Mouse (Mus musculus): ENCODE measurements around the gene Pla2g4e. TPM values are rescaled to one million over a fixed set of nuclear protein-coding genes. Genes with fewer than 3 reads are reported as not detected.

The Pla2g4e gene
- polyA plus RNA-seq (2014; fragmentation: Nextera tagmentation; extraction: Ambion mirVana): 0.05 and 0.12 TPM in 2 replicates

DNA sequence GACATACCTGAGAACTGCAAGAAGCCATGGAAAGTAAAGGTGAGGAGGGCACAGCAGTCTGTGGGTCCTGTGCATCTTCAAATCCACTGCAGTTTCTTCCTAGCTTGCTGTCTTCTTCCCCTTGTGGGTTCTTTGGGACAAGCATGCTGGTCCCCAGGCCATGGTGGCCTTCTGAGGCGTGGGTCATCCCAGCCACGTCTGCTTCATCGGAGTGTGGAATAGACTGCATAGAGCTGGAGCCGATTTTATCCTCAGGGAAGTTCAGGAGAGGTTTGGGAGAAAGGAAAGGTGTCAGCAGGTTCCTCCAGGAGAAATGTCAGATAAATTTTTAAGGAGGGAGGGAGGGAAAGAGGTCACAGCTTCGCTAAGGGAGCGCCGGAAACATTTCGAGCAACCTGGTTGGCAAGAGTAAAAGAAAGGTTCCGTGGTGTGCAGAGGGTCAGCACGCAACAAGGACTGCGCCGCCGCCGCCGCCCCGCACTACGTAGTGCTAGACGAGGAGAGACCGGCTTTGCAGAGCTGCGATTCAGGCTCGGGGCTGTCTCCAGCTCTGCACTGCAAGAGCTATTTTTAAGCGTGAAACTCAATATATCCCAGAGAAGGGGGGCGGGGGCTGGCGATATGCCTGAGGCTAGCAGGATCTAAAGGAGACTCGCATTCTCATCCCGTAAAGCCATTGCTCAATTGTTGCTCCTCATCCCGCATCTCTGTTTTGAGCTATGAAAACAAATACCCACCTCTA is at the start of gene Pla2g4e:
TSS of gene Pla2g4e (minus strand) at position 657 of the 742 bp plus-strand sequence.
- peak within 1 kb of the TSS; percentile 52 for H3K9ac ChIP-seq (ENCODE audit: low read length)
- H3K4me2 ChIP-seq (ENCODE audit: low read depth): peak within 1 kb of the TSS; percentile 68
- H3K4me3 ChIP-seq (ENCODE audit: low read depth, low read length): peak within 1 kb of the TSS; percentile 34
- ATAC-seq (ENCODE audit: insufficient read depth, low FRiP score, low TSS enrichment): no peak
- H3K36me3 ChIP-seq (ENCODE audit: control insufficient read depth, insufficient read depth, low read length): no peaks in the 10 kb centered on the region
- 4% methylated on average over 27 of the region's 27 CpGs for WGBS
- H3K4me1 ChIP-seq (ENCODE audit: control insufficient read depth, insufficient read depth, low read length): no peaks in the 10 kb centered on the region
- peak; percentile 35 for DNase-seq (ENCODE audit: low spot score)
- 0 out of 2 replicates have a peak, but pooled peaks cover 5% of the 10 kb centered on the region for H3K27me3 ChIP-seq (ENCODE audit: control insufficient read depth, insufficient read depth, low read length)
- no peaks in the 10 kb centered on the region for H3K9me3 ChIP-seq (ENCODE audit: control insufficient read depth, low read length)
- no peak within 1 kb of the TSS for H3K27ac ChIP-seq (ENCODE audit: low read depth, low read length)

GRCm38 (mm10) chr2:120291471-120292078 is 46.4 kb upstream of the Pla2g4e start:
- no peaks in the 10 kb centered on the region for H3K4me1 ChIP-seq (ENCODE audit: control insufficient read depth, insufficient read depth, low read length)
- H3K9me3 ChIP-seq (ENCODE audit: control insufficient read depth, low read length): no peaks in the 10 kb centered on the region
- ATAC-seq (ENCODE audit: insufficient read depth, low FRiP score, low TSS enrichment): no peak
- H3K36me3 ChIP-seq (ENCODE audit: control insufficient read depth, insufficient read depth, low read length): no peaks in the 10 kb centered on the region
- H3K9ac ChIP-seq (ENCODE audit: low read length): no peak overlapping the region
- DNase-seq (ENCODE audit: low spot score): no peak
- H3K4me3 ChIP-seq (ENCODE audit: low read depth, low read length): no peak overlapping the region
- no peak overlapping the region for H3K4me2 ChIP-seq (ENCODE audit: low read depth)
- H3K27ac ChIP-seq (ENCODE audit: low read depth, low read length): no peak overlapping the region
- WGBS: 86% methylated on average over 8 of the region's 9 CpGs
- no peaks in the 10 kb centered on the region for H3K27me3 ChIP-seq (ENCODE audit: control insufficient read depth, insufficient read depth, low read length)

DNA sequence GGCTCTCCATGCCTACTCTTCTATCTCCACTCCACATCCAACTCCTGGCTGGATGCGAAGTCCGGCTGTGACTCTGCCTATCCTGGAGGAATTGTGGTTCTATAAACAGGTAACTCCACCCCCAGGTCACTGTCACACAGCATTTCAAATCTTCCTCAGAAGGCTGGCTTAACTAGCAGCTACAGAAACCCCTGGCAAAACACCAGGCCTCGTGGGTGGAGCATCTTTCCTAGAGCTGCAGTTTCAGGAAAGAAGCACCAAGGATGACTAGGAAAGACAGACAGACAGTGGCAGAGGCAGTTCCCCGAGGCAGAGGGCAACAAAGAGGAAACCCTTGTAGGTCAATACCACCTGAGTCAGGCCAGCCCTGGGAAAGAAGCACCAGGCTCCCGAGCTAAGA is 43.9 kb upstream of the Pla2g4e start, which contains the start of gene Pla2g4d:
TSS of gene Pla2g4d (minus strand) at position 203 of the 400 bp plus-strand sequence.
- H3K27ac ChIP-seq (ENCODE audit: low read depth, low read length): no peak within 1 kb of the TSS
- H3K9me3 ChIP-seq (ENCODE audit: control insufficient read depth, low read length): no peaks in the 10 kb centered on the region
- H3K36me3 ChIP-seq (ENCODE audit: control insufficient read depth, insufficient read depth, low read length): no peaks in the 10 kb centered on the region
- H3K4me1 ChIP-seq (ENCODE audit: control insufficient read depth, insufficient read depth, low read length): no peaks in the 10 kb centered on the region
- DNase-seq (ENCODE audit: low spot score) (no peak), ATAC-seq (ENCODE audit: insufficient read depth, low FRiP score, low TSS enrichment) (no peak)
- WGBS: 69% methylated on average over 5 of the region's 5 CpGs
- H3K4me3 ChIP-seq (ENCODE audit: low read depth, low read length): no peak within 1 kb of the TSS
- H3K4me2 ChIP-seq (ENCODE audit: low read depth): no peak within 1 kb of the TSS
- no peak within 1 kb of the TSS for H3K9ac ChIP-seq (ENCODE audit: low read length)
- no peaks in the 10 kb centered on the region for H3K27me3 ChIP-seq (ENCODE audit: control insufficient read depth, insufficient read depth, low read length)

DNA sequence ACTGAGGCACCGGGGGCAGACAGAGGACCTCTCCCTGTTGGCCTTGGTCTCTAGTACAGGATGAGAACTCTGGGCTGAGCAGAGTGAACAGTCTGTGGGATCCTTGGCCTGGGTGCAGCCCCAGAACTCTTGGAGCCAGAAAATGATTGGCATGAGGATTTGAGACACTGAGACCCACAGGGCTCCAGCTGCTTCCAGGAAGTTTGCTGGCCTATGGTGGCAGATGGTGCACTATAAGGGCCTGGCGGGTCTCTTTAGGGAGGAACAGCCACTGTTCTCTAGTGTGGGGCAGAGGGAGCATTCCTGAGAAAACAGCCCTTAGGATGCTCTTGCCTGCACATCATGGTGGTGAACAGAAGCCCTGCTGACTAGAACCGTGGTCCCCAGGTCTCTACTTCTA is 43.3 kb upstream of the Pla2g4e start:
- Histone ChIP-seq H3K9me3 (ENCODE audit: control insufficient read depth, low read length) (no peaks in the 10 kb centered on the region), H3K9ac (ENCODE audit: low read length) (no peak overlapping the region), H3K27me3 (ENCODE audit: control insufficient read depth, insufficient read depth, low read length) (no peaks in the 10 kb centered on the region), H3K27ac (ENCODE audit: low read depth, low read length) (no peak overlapping the region), H3K4me2 (ENCODE audit: low read depth) (no peak overlapping the region), H3K4me3 (ENCODE audit: low read depth, low read length) (no peak overlapping the region), H3K36me3 (ENCODE audit: control insufficient read depth, insufficient read depth, low read length) (no peaks in the 10 kb centered on the region), H3K4me1 (ENCODE audit: control insufficient read depth, insufficient read depth, low read length) (no peaks in the 10 kb centered on the region)
- DNase-seq (ENCODE audit: low spot score) (no peak), ATAC-seq (ENCODE audit: insufficient read depth, low FRiP score, low TSS enrichment) (no peak)
- WGBS: 84% methylated on average over 3 of the region's 3 CpGs

- H3K27me3 ChIP-seq (ENCODE audit: control insufficient read depth, insufficient read depth, low read length): no peaks in the 10 kb centered on the region
- no peaks in the 10 kb centered on the region for H3K36me3 ChIP-seq (ENCODE audit: control insufficient read depth, insufficient read depth, low read length)
- H3K4me3 ChIP-seq (ENCODE audit: low read depth, low read length): no peak overlapping the region
- no peaks in the 10 kb centered on the region for H3K4me1 ChIP-seq (ENCODE audit: control insufficient read depth, insufficient read depth, low read length)
- no peak overlapping the region for H3K4me2 ChIP-seq (ENCODE audit: low read depth)
- H3K9ac ChIP-seq (ENCODE audit: low read length): no peak overlapping the region
- ATAC-seq (ENCODE audit: insufficient read depth, low FRiP score, low TSS enrichment) (no peak), DNase-seq (ENCODE audit: low spot score) (no peak)
- no peak overlapping the region for H3K27ac ChIP-seq (ENCODE audit: low read depth, low read length)
- WGBS: 74% methylated on average over 4 of the region's 4 CpGs
- no peaks in the 10 kb centered on the region for H3K9me3 ChIP-seq (ENCODE audit: control insufficient read depth, low read length)
These were observed 40.5 kb upstream of the Pla2g4e start for GRCm38 (mm10) chr2:120285639-120286038.

- no peaks in the 10 kb centered on the region for H3K27me3 ChIP-seq (ENCODE audit: control insufficient read depth, insufficient read depth, low read length)
- no peak overlapping the region for H3K27ac ChIP-seq (ENCODE audit: low read depth, low read length)
- H3K9ac ChIP-seq (ENCODE audit: low read length): no peak overlapping the region
- ATAC-seq (ENCODE audit: insufficient read depth, low FRiP score, low TSS enrichment): no peak
- H3K9me3 ChIP-seq (ENCODE audit: control insufficient read depth, low read length): no peaks in the 10 kb centered on the region
- H3K4me1 ChIP-seq (ENCODE audit: control insufficient read depth, insufficient read depth, low read length): no peaks in the 10 kb centered on the region
- H3K4me2 ChIP-seq (ENCODE audit: low read depth): no peak overlapping the region
- no peak for DNase-seq (ENCODE audit: low spot score)
- no peaks in the 10 kb centered on the region for H3K36me3 ChIP-seq (ENCODE audit: control insufficient read depth, insufficient read depth, low read length)
- no peak overlapping the region for H3K4me3 ChIP-seq (ENCODE audit: low read depth, low read length)
These were observed 39.6 kb upstream of the Pla2g4e start for GRCm38 (mm10) chr2:120284705-120285104.

- Histone ChIP-seq H3K36me3 (ENCODE audit: control insufficient read depth, insufficient read depth, low read length) (no peaks in the 10 kb centered on the region), H3K9ac (ENCODE audit: low read length) (no peak overlapping the region), H3K27me3 (ENCODE audit: control insufficient read depth, insufficient read depth, low read length) (no peaks in the 10 kb centered on the region), H3K4me3 (ENCODE audit: low read depth, low read length) (no peak overlapping the region), H3K4me1 (ENCODE audit: control insufficient read depth, insufficient read depth, low read length) (no peaks in the 10 kb centered on the region), H3K4me2 (ENCODE audit: low read depth) (no peak overlapping the region), H3K27ac (ENCODE audit: low read depth, low read length) (no peak overlapping the region), H3K9me3 (ENCODE audit: control insufficient read depth, low read length) (no peaks in the 10 kb centered on the region)
- ATAC-seq (ENCODE audit: insufficient read depth, low FRiP score, low TSS enrichment) (no peak), DNase-seq (ENCODE audit: low spot score) (no peak)
- 83% methylated on average over 5 of the region's 5 CpGs for WGBS
These were observed 39.0 kb upstream of the Pla2g4e start for GRCm38 (mm10) chr2:120284094-120284493.

DNA sequence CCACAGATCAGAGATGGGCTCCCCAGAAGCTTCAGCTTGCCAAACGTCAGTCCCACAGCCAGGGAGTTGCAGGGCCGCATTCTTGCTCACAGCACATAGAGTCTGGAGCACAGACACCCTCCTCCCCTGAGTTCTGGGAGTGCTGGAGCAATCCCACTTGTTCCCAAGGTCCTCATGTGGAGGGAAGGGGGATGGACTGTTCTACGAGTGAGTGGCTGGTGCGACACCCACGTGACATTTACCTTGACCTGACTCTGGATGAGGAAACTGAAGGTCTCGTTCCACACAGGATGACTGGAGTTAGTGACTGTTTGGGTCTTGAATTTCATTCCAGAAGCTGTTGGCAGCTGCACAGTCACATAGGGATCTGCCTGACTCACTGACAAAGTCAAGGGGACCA is 38.4 kb upstream of the Pla2g4e start:
- Histone ChIP-seq H3K4me3 (ENCODE audit: low read depth, low read length) (no peak overlapping the region), H3K9me3 (ENCODE audit: control insufficient read depth, low read length) (no peaks in the 10 kb centered on the region), H3K4me1 (ENCODE audit: control insufficient read depth, insufficient read depth, low read length) (no peaks in the 10 kb centered on the region), H3K27me3 (ENCODE audit: control insufficient read depth, insufficient read depth, low read length) (no peaks in the 10 kb centered on the region), H3K9ac (ENCODE audit: low read length) (no peak overlapping the region), H3K27ac (ENCODE audit: low read depth, low read length) (no peak overlapping the region), H3K36me3 (ENCODE audit: control insufficient read depth, insufficient read depth, low read length) (no peaks in the 10 kb centered on the region), H3K4me2 (ENCODE audit: low read depth) (no peak overlapping the region)
- no peak for DNase-seq (ENCODE audit: low spot score)
- ATAC-seq (ENCODE audit: insufficient read depth, low FRiP score, low TSS enrichment): no peak
- 63% methylated on average over 6 of the region's 6 CpGs for WGBS

- Histone ChIP-seq H3K27ac (ENCODE audit: low read depth, low read length) (no peak overlapping the region), H3K27me3 (ENCODE audit: control insufficient read depth, insufficient read depth, low read length) (no peaks in the 10 kb centered on the region), H3K9me3 (ENCODE audit: control insufficient read depth, low read length) (no peaks in the 10 kb centered on the region), H3K9ac (ENCODE audit: low read length) (no peak overlapping the region), H3K4me1 (ENCODE audit: control insufficient read depth, insufficient read depth, low read length) (no peaks in the 10 kb centered on the region), H3K36me3 (ENCODE audit: control insufficient read depth, insufficient read depth, low read length) (no peaks in the 10 kb centered on the region), H3K4me2 (ENCODE audit: low read depth) (no peak overlapping the region), H3K4me3 (ENCODE audit: low read depth, low read length) (no peak overlapping the region)
- DNase-seq (ENCODE audit: low spot score) (no peak), ATAC-seq (ENCODE audit: insufficient read depth, low FRiP score, low TSS enrichment) (no peak)
- 60% methylated on average over 3 of the region's 3 CpGs for WGBS
These were observed 36.1 kb upstream of the Pla2g4e start for GRCm38 (mm10) chr2:120281221-120281620.
